Mouse (Mus musculus): ENCODE measurements at regions not wholly inside any gene's neighbourhood (a gene's known extent, or its start where the extent isn't known, plus 50 kb on each side); places are given as distances from the start of the nearest gene placed in this dataset.

- no peak for TF ChIP-seq POLR2A (IDR thresholded peaks at IDR 0.05; ENCODE audit: borderline replicate concordance, extremely low read depth, insufficient read depth, insufficient read length, poor library complexity, severe bottlenecking)
- no peak for TF ChIP-seq CTCF (IDR thresholded peaks at IDR 0.05; ENCODE audit: borderline replicate concordance, extremely low read depth, insufficient read depth, insufficient read length)
Observed at GRCm38 (mm10) chr1:23189790-23190189, 87.7 kb upstream of the 4933415F23Rik start.

All from brain, embryonic 14.5 days (tissue).